Mouse (Mus musculus) embryonic facial prominence, embryonic 10.5 days (tissue): ENCODE results near the gene Hkdc1. TPM values are rescaled to one million over a fixed set of nuclear protein-coding genes. Genes with fewer than 3 reads are reported as not detected.

ENCODE experiments used
- DNase-seq: peaks from one replicate; pipeline ENCODE4 v3.0.0-alpha.2; 2017; ENCODE audit warnings: low spot score
- H3K27ac ChIP-seq: fragments of 300-500 bp; sonication (generic); replicated peaks from 2 replicates; pipeline ENCODE4 v1.5.1; 2016; ENCODE audit warnings: mild to moderate bottlenecking
- H3K27me3 ChIP-seq: fragments of 300-500 bp; sonication (generic); replicated peaks from 2 replicates; pipeline ENCODE4 v1.6.1; 2016; ENCODE audit warnings: low read depth, mild to moderate bottlenecking; ENCODE audit not compliant: poor library complexity, severe bottlenecking
- H3K36me3 ChIP-seq: fragments of 300-500 bp; sonication (generic); replicated peaks from 2 replicates; pipeline ENCODE4 v1.6.1; 2016; ENCODE audit warnings: mild to moderate bottlenecking, moderate library complexity
- H3K4me1 ChIP-seq: fragments of 300-500 bp; sonication (generic); 2 replicates; pipeline ENCODE4 v1.6.1; 2016
- H3K4me3 ChIP-seq: fragments of 300-500 bp; sonication (generic); 2 replicates; pipeline ENCODE4 v1.5.1; 2016; ENCODE audit warnings: mild to moderate bottlenecking, moderate library complexity
- H3K9me3 ChIP-seq: fragments of 300-500 bp; sonication (generic); 2 replicates; pipeline ENCODE4 v1.6.1; 2016; ENCODE audit warnings: mild to moderate bottlenecking
- WGBS: fragments of 180-500 bp; shearing (Covaris S2); methylation state at CpG from one replicate; pipeline ENCODE4 v1.1.7; 2016; 5-methylcytosine and 5-hydroxymethylcytosine counted together
- polyA plus RNA-seq: library from polyadenylated mRNA; unstranded; fragments of >200 nt; fragmentation: Nextera tagmentation; extraction: Ambion mirVana; gene quantifications from 2 replicates; pipeline ENCODE4 v1.2.1, GENCODE M21; 2016

The Hkdc1 gene
- polyA plus RNA-seq, 1 experiment from 2014 or later = 0.69 TPM

- Histone ChIP-seq H3K4me3 (no peak overlapping the region), H3K4me1 (peaks cover 23% of the 10 kb centered on the region), H3K9me3 (no peaks in the 10 kb centered on the region), H3K27ac (no peak overlapping the region), H3K27me3 (no peaks in the 10 kb centered on the region), H3K36me3 (no peaks in the 10 kb centered on the region)
- DNase-seq = no peak
- WGBS = 51% methylated on average over 7 of the region's 7 CpGs
These were observed 3.4 kb downstream of the Hkdc1 start for GRCm38 (mm10) chr10:62418831-62419356.

DNA sequence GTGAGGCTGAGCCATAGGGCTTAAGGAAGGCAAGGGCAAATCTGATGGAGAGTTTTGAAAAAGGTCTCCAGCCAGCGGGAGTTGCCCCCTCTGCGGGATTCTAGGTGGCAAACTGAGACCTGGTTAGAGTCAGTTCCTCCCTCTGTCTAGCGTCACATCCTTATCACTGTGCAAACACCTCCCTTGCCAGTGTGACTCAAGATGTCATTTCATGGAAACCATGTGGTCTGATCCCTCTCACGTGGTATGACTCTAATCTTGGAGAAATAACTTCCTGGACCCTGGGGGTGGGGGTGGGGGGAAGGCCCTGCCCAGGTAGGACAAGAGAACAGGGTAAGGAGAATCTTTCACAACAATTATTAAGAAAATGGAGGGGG is 8.7 kb downstream of the Hkdc1 start:
- no peak overlapping the region for H3K4me3 ChIP-seq
- H3K4me1 ChIP-seq = peaks cover 26% of the 10 kb centered on the region
- no peaks in the 10 kb centered on the region for H3K27me3 ChIP-seq
- no peaks in the 10 kb centered on the region for H3K36me3 ChIP-seq
- no peak for DNase-seq
- no peaks in the 10 kb centered on the region for H3K9me3 ChIP-seq
- WGBS = 49% methylated on average over 4 of the region's 4 CpGs
- 0 out of 2 replicates have a peak overlapping the region, but pooled peaks have one; percentile 30 for H3K27ac ChIP-seq

DNA sequence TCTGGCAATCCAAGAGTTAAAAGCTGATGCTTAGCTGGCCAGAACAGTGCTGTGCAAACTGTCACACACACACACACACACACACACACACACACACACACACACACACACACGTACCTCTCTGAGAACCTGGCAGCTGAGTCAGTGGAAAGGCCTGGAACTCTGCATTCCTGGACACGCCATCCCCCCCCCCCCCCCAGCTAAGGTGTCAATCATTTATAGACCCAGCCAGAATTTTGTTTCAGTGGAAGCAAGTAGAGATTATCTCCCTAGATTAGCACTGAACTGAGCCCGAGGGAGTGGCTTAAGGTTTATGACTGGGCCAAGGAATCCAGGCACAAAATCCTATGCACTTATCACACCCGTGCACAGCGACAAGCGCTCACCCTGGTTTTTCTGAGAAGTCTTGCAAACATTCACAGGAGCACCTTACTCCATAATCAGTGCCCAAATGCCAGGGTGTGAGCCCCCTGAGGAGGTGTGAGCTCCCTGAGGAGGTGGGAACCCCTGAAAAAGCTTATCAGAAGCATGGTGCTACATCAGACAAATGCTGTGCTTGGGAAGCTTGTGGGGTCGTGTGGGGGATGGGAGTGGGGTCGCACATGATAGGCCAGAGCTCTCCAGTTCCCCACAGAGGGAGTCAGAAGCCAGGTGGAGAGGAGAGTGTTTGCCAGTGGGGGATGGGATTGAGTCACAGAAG is 9.2 kb downstream of the Hkdc1 start:
- Histone ChIP-seq H3K9me3 (no peaks in the 10 kb centered on the region), H3K4me3 (no peak overlapping the region), H3K27me3 (no peaks in the 10 kb centered on the region), H3K36me3 (no peaks in the 10 kb centered on the region), H3K4me1 (peaks cover 22% of the 10 kb centered on the region), H3K27ac (0 out of 2 replicates have a peak overlapping the region, but pooled peaks have one; percentile 30)
- 37% methylated on average over 8 of the region's 8 CpGs for WGBS
- peak; percentile 32 for DNase-seq

DNA sequence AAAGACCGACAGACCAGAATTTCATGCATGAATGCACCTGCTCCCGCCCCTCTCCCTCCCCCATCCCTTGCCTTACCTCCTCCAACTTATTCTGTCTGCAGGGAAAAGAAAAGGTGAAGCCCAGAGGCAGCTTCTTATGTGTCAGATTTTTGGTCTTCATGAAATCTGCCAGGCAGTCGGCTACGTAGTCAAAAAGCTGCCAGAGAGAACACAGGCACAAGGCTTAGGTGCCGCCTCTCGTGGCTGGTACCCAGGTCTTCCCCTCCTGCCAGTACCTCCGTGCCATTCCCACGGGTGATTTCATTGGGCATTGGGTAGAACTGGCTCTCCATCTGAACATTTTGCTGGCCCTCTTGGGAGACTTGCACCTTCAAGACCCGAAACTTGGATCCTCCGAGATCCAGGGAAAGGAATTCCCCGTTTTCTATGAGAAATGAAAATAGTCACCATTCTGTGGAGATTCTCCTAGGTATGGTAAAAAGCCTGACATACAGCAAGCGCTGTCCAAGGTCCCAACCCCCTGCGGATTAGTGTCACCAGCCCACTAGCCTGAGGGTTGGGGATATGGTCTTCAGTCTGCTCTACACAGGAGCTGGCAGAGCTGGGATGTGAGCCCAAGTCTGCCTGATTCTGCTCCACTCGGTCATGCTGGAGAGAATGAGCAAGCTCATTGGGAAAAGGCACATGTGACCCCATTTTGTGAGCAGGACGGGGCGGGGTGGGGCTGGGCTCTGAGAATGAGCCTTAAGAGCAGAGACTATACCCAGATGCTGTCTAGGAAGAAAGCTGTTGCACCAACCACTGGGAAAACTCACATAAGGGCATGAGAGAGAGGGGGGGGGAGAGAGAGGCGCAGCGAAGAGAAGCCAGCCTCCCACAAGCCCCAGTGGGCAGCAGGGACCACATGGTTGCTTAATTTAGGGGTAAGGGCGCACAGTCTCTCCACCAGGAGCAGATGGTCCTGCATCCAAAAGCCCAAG is 10.6 kb downstream of the Hkdc1 start:
- H3K27ac ChIP-seq = no peak overlapping the region
- DNase-seq = peak; percentile 21
- H3K9me3 ChIP-seq = no peaks in the 10 kb centered on the region
- WGBS = 67% methylated on average over 19 of the region's 19 CpGs
- H3K27me3 ChIP-seq = peaks cover 10% of the 10 kb centered on the region
- H3K4me3 ChIP-seq = no peak overlapping the region
- peaks cover 22% of the 10 kb centered on the region for H3K4me1 ChIP-seq
- H3K36me3 ChIP-seq = no peaks in the 10 kb centered on the region

- Histone ChIP-seq H3K27ac (no peak overlapping the region), H3K36me3 (no peaks in the 10 kb centered on the region), H3K27me3 (peaks cover 15% of the 10 kb centered on the region), H3K4me1 (peaks cover 22% of the 10 kb centered on the region), H3K9me3 (no peaks in the 10 kb centered on the region), H3K4me3 (no peak overlapping the region)
- peak; percentile 73 for DNase-seq
- 17% methylated on average over 5 of the region's 5 CpGs for WGBS
These were observed 11.3 kb downstream of the Hkdc1 start for GRCm38 (mm10) chr10:62410943-62411342.

- Histone ChIP-seq H3K4me1 (peaks cover 7% of the 10 kb centered on the region), H3K27ac (no peak overlapping the region; the same call in 1 of the 2 replicates), H3K36me3 (no peaks in the 10 kb centered on the region), H3K27me3 (peaks cover 25% of the 10 kb centered on the region), H3K4me3 (peak overlapping the region; percentile 37; the same call in 1 of the 2 replicates), H3K9me3 (no peaks in the 10 kb centered on the region)
- DNase-seq = peak; percentile 62
- WGBS = 43% methylated on average over 14 of the region's 14 CpGs
These were observed 17.4 kb downstream of the Hkdc1 start for GRCm38 (mm10) chr10:62404901-62405300.

DNA sequence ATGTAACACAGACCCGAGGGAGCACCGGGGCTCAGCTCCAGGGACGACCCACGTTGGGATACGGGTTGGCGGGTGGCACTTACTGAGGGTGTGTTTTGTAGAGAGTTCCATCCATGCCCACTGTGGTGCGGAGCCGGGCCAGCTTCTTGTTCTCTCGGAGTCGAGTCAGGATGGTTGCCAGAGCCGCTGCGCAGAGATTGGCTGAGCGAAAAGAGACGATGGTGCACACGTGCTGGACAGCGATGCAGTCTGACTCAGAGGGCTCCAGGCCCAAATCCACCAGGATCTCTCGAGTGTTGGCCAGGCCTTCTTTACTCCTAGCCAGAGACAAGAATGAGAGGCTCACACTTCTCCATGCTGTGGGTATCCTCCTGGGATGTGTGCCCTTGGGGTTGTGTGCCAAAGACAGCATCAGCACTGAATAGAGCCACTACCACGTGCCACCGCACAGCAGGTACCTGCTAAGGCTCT is 20.6 kb downstream of the Hkdc1 start:
- no peaks in the 10 kb centered on the region for H3K9me3 ChIP-seq
- H3K36me3 ChIP-seq = no peaks in the 10 kb centered on the region
- H3K4me1 ChIP-seq = peaks cover 12% of the 10 kb centered on the region
- no peak for DNase-seq
- H3K4me3 ChIP-seq = no peak overlapping the region
- 83% methylated on average over 19 of the region's 19 CpGs for WGBS
- H3K27ac ChIP-seq = no peak overlapping the region
- H3K27me3 ChIP-seq = peaks cover 15% of the 10 kb centered on the region

DNA sequence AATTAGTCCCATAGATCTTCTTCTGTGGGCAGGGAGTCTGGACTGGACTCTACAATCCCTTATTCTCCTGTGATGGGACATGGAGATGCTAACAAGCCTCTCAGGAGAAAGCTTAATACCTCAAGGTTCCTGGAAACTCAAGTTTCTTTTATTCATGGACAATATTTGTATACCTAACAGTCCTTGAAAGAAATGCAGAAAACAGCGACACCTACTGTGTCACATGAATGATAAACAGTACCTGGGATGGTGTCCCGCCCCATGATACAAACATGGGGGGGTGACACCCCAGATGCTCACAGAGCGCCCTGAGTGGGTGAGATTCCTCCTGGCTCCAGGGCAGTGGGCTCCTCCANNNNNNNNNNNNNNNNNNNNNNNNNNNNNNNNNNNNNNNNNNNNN is 39.3 kb downstream of the Hkdc1 start:
- WGBS = 78% methylated on average over 3 of the region's 3 CpGs
- Histone ChIP-seq H3K4me1 (no peaks in the 10 kb centered on the region), H3K9me3 (no peaks in the 10 kb centered on the region), H3K4me3 (no peak overlapping the region), H3K36me3 (no peaks in the 10 kb centered on the region), H3K27ac (no peak overlapping the region), H3K27me3 (no peaks in the 10 kb centered on the region)
- no peak for DNase-seq

DNA sequence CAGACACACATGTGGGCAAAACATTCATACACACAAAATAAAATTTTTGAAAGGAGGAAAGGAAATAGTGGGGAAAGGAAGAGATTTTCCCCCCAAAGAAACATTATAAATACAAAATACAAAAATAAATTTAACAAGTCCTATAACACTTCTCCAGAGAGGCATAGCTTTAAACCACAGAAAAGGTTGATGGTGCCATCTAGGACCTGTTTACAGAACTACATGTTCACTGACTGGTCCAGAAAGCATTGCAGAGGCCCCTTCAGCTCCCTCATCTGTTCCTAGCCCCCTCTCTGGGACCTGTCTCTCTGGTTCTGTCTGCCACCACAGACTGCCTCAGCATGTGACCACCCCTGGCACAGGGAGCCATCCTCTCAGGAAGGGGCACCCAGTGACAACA is 41.4 kb downstream of the Hkdc1 start:
- no peaks in the 10 kb centered on the region for H3K9me3 ChIP-seq
- H3K4me1 ChIP-seq = no peaks in the 10 kb centered on the region
- no peak overlapping the region for H3K27ac ChIP-seq
- no peaks in the 10 kb centered on the region for H3K27me3 ChIP-seq
- DNase-seq = no peak
- no peak overlapping the region for H3K4me3 ChIP-seq
- H3K36me3 ChIP-seq = no peaks in the 10 kb centered on the region

GRCm38 (mm10) chr10:62379808-62380207 is 42.5 kb downstream of the Hkdc1 start, which contains the start of gene Hk1:
Gene Hk1, minus strand, starts transcription at chr10:62379908.
- WGBS = 88% methylated on average over 1 of the region's 1 CpGs
- Histone ChIP-seq H3K27me3 (no peaks in the 10 kb centered on the region), H3K36me3 (no peaks in the 10 kb centered on the region), H3K4me3 (no peak within 1 kb of the TSS), H3K27ac (no peak within 1 kb of the TSS), H3K4me1 (no peaks in the 10 kb centered on the region), H3K9me3 (no peaks in the 10 kb centered on the region)
- DNase-seq = no peak

DNA sequence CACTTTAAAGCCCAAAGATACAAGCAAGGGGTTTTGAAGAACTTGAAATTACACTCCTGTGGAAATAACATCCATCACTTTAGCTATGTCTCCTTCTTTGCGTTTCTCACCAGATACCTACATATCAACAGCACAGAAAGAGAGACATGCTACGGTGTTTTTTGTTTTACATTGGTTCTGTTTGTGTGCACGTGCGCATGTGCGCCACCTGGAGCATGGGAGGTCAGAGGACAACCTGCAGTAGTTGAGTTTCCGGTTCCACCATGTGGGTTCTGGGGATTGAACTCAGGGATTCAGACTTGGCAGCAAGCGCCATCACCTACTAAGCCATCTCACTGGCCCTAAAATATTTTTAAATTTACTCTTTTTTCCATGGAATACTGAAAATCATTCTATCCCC is 63.5 kb downstream of the Hkdc1 start:
- Histone ChIP-seq H3K9me3 (no peaks in the 10 kb centered on the region), H3K4me3 (no peak overlapping the region), H3K36me3 (no peaks in the 10 kb centered on the region), H3K4me1 (0 out of 2 replicates have a peak, but pooled peaks cover 3% of the 10 kb centered on the region), H3K27ac (no peak overlapping the region), H3K27me3 (no peaks in the 10 kb centered on the region)
- WGBS = 90% methylated on average over 7 of the region's 7 CpGs
- no peak for DNase-seq

DNA sequence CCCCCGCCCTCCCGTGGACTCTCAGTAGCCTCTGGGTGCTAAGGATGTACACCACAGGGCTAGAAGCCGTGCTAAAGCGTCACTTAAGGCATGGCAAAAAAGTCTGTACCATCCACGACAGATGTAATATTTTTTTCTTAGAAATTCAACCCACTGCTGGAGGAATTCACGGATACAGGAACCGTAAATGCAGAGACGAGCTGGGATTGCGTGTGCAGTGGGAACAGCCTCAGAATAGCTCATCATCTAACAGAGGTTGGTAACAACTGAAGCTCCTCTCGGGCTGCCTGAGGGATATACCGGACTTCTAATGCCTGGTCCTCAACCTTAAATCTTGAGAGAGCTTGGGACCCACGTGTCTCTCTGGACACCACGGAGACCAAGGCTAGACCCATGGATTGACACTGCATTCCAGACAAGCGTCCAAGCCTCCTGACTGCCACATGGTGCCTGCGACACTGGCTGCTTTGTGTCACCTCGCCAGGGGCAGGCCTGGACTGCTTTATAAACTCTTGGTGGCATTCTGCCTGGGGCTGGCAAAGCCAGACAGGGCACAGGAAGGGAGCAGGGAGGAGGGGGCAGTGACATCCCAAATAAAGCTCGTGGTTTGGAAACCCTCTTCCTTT is 66.1 kb downstream of the Hkdc1 start:
- Histone ChIP-seq H3K36me3 (no peaks in the 10 kb centered on the region), H3K27me3 (no peaks in the 10 kb centered on the region), H3K27ac (no peak overlapping the region; the same call in 1 of the 2 replicates), H3K4me3 (no peak overlapping the region), H3K4me1 (0 out of 2 replicates have a peak, but pooled peaks cover 3% of the 10 kb centered on the region), H3K9me3 (no peaks in the 10 kb centered on the region)
- 75% methylated on average over 17 of the region's 17 CpGs for WGBS
- DNase-seq = no peak
